Mouse (Mus musculus): Measurements from ENCODE around the gene Igfbp7.
A peak's percentile ranks its signal among the peaks of the same experiment; 100 is the strongest.

Igfbp7 gene

DNA sequence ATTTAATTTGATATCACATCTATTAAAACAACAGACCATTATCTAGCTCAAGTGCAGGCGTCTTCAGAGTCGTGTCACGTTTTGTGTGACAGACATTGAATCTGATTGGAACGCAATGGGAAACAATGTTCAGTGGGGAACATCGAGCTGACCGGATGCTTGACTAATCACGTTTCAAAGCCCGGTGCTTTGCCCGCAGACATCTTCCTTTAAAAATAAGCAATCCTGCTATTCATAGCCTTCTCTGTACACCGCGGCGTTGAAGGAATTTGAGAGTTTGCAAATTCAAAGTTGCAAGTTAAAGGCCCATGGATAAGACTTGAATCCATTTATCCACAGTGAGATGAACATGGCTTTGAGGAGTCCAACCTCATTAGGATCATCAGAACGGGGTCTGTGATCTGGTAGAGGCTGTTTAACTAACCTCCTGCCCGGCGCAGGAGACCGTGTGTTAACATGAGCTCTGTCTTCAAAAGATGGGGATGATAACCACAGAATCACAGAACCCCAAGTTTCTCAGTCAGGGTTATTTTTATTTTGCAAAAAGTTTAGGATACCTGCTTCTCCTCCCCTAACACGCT is 27.4 kb downstream of the Igfbp7 start:
- DNase-seq (ENCODE audit: extremely low spot score, low spot score) = no peak

- DNase-seq (ENCODE audit: extremely low spot score, low spot score) = no peak
These were observed 28.3 kb downstream of the Igfbp7 start for GRCm38 (mm10) chr5:77379434-77380135.

- DNase-seq (ENCODE audit: extremely low spot score, low spot score) = no peak
These were observed 29.8 kb downstream of the Igfbp7 start for GRCm38 (mm10) chr5:77378027-77378426.

DNA sequence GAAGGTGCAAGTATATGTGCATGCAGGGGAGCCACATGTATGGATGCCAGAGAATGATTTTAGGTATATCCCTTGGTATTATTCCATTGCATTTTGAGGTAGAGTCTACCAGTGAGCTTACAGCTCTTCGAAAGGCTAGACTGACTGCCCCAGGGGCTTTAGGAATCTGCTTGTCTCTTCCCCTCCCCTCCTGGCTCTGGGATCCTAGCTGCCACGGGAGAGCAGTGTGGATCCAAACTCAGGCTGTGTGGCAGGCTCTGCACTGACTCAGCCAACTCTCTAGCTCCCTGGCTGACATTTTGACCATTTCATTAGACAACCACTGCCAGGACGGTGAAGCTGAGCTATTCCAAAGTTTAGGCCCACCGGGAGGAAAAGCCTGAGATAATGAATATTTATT is 32.3 kb downstream of the Igfbp7 start:
- DNase-seq (ENCODE audit: extremely low spot score, low spot score) = no peak

DNA sequence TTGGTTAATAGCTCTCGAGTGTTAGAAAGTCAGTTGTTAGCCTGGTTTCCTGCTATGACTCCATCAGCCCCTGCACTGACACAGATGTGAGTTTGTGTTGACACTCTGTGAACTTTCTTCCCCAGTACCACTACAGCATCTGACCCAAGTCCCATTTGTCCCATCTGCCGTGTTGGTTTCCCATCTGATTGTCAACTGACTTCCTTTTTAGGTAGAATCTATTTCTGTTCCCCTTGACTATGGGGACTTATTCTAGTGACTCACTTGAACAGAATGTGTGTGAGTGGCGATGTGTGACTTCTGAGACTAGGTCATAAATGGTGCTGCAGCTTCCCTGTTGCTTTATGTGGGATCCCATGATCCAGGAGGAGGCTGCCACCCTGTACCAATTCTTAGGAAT is 32.9 kb downstream of the Igfbp7 start:
- DNase-seq (ENCODE audit: extremely low spot score, low spot score) = no peak

- DNase-seq (ENCODE audit: extremely low spot score, low spot score) = no peak
These were observed 35.1 kb downstream of the Igfbp7 start for GRCm38 (mm10) chr5:77372778-77373177.

- DNase-seq (ENCODE audit: extremely low spot score, low spot score) = no peak
These were observed 35.6 kb downstream of the Igfbp7 start for GRCm38 (mm10) chr5:77372242-77372641.

DNA sequence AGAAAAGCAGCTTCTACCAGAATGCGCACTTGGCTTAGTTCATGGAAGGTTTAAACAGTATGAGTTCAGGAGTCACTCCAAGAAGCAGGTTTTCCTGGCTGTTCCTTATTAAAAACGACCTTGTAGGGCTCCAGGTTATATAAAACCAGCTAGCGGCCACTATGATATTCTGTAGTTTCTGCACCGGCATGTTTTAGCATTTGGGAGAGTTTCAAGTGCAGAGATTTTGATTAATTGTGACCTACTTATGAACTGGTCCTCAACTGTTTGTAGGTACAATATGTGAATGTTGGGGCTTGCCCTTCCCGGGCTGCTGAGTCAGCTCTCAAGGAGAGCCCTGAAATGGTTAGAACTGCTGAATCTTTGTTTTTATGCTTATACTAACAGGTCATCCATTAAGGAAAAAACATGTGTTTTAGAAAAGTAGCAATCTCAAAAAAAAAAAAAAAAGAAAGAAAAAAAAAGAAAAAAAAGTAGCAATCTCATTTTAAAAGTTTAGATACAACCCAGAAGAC is 37.4 kb downstream of the Igfbp7 start:
- no peak for DNase-seq (ENCODE audit: extremely low spot score, low spot score)

DNA sequence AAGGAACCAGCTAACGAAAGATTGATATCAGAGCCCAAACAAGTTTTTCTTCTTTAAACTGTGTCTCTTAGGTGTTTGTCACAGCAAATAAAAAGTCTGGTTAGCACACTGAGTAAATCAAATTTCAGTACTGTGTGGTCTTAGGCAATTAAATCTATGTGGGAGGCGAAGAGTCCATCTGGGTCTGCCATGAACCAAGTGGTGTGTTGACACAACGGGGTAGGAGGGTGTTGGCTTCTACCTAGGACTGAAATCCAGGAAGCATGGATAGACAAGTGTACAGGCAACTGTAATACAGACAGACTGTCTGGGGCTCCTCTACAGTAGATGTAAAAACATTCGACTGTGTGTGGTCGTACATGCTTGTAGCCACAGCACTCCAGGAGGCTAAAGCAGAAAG is 38.4 kb downstream of the Igfbp7 start:
- no peak for DNase-seq (ENCODE audit: extremely low spot score, low spot score)

GRCm38 (mm10) chr5:77368194-77368593 is 39.6 kb downstream of the Igfbp7 start:
- DNase-seq (ENCODE audit: extremely low spot score, low spot score) = no peak

DNA sequence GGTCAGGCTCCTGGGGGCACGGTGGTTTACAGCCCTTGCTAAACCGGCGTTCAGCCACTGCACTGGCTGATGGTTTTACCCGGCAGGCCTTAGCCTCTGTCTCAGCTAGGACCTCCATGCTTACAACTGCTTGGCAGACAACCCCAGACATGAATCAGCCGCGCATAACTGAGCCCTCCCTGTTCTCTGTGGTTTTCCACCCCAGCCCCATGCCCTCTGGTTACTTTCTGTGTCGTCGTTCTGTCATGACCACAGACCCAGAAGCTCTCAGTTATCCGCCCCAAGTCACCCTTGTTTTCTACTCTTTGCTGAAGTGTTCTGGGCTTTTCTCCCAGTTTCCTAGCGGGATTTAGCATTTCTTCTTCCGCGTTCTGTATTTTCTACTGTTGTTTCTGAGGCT is 40.2 kb downstream of the Igfbp7 start:
- DNase-seq (ENCODE audit: extremely low spot score, low spot score) = no peak

GRCm38 (mm10) chr5:77367145-77367544 is 40.7 kb downstream of the Igfbp7 start:
- DNase-seq (ENCODE audit: extremely low spot score, low spot score) = no peak

DNA sequence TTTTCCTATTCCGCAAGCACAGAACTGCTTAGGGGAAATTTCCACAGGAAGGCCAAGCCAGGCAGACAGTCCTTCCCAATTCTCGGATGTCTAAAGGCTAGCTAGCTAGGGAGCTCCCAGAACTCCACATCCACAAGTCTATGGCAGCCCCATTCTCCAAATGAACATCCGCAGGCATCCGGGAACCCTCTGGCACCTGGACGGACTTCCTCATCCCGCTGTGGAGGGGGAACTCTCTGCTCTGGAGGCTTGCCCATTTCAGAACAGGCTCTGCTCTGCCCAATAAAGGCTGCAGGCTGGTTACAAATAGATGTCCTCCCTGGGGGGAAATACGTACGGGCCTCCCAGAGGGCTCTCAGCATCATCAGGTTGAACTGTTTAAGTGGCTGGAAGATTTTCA is 41.5 kb downstream of the Igfbp7 start:
- DNase-seq (ENCODE audit: extremely low spot score, low spot score) = no peak

- DNase-seq (ENCODE audit: extremely low spot score, low spot score) = no peak
These were observed 43.3 kb downstream of the Igfbp7 start for GRCm38 (mm10) chr5:77364443-77365038.

- no peak for DNase-seq (ENCODE audit: extremely low spot score, low spot score)
These were observed 44.2 kb downstream of the Igfbp7 start for GRCm38 (mm10) chr5:77363650-77364049.

DNA sequence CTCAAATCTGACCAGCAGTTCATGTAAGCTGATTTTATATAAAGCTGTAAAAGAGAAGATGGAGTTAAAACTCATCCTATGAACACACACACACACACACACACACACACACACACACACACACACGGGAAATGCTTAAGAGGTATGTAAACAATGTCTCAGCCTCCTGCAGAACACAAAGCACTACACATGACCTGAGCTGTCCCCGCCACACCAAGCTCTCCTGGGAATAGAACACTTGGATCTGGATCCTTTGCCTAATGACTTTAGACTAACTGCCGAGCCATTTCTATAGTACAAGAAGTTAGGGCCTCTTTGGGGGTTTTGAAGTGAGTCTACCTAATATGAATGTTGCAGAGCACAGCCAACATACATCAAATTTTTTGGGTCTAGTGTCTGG is 45.7 kb downstream of the Igfbp7 start:
- no peak for DNase-seq (ENCODE audit: extremely low spot score, low spot score)

GRCm38 (mm10) chr5:77361006-77361405 is 46.8 kb downstream of the Igfbp7 start:
- DNase-seq (ENCODE audit: extremely low spot score, low spot score) = no peak

- no peak for DNase-seq (ENCODE audit: extremely low spot score, low spot score)
These were observed 47.9 kb downstream of the Igfbp7 start for GRCm38 (mm10) chr5:77359971-77360370.

DNA sequence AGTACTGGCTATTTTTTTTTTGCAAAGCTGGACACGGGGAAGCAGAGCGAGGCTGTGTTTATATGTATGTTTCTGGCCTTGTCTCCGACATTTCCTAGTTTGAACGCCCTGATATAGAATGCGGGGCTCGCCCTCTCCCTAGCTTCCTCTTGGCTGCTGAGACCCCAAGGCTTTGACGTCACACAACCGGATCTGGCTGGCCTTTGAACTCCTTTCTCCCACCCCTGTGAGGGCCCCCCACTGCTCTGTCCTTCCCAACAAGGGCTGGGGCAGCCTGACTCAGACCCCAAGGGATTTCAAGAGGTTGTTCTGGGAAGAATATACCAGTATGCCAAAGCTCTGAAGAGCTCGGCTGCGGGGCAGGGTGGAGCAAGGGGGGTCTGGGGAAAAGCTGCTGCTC is 49.5 kb downstream of the Igfbp7 start:
- peak; percentile 66 for DNase-seq (ENCODE audit: extremely low spot score, low spot score)

DNA sequence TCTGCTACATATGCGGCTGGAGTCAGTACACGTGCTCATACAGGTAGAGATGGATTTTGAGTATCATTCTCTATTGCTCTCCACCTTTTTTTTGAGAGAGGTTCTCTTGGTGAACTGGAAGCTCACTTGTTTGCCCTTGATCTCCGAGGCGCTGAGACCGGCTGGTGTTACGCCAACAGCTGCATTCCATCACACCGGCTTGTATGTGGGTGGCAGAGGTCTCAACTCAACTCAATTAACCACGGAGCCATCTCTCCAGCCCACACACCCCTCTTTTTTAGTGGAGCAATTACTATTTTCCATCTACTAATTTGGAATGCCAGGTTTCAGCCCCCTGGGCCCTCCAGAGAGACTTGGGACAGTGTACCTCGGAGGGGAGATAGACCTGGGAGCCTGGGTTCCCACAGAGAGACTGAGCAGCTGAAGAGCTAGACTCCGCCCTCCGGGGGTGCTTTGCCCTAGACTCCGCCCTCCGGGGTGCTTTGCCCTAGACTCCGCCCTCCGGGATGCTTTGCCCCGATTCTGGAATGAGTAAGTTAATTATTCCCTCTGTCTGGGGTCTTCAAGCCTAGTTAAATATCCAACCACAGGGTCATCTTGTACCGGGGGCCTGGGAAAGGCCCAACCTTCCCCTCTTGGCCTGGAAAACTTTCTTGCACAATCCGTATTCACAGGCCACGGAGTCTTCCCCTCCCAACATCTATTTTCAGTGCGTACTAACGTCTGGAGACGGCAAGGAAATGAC is 50.3 kb downstream of the Igfbp7 start:
- DNase-seq (ENCODE audit: extremely low spot score, low spot score) = peak; percentile 63

DNA sequence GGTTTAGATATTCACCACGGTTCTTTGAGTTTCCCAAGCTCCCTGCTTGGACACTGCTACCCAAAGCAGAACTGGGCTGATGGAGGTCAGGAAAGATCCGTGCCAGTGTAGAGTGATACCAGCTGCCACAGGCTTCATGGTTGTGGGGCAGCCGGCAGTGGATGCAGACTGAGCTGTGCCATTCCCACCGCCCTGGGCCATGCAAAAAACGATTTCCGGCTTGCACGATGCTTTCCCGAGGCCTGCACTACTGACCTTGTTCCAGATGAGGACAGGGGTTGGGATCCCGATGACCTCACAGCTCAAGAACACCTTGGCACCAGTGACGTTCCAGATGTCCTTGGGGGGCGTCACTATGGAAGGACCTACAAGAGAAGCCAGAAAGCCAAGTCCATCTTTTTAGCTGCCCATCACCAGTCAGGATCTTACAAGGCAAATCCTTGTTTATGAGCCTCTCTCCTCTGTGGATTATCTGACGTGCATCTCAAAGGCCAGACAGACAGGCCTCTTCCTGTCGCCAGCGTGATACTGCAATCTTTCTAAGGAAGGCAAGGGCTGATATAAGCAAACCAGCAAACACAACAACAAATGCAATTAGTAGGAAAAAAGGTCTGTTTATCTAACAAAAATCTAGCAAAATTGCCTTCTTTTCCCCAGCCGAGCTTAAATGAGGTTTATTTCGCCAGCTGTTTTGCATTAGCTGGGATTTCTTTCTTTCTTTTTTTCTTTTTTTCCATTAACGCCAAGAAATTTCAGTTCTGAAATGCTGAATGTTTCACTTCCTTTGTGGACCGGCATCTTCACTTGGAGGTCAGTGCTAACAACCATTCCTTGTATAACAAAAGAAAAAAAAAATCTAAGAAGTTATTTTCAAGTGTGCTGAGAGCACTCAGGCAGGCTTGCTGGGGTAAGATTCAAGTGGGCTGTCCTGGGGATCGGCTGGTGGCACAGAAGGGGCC is 52.3 kb downstream of the Igfbp7 start:
- DNase-seq (ENCODE audit: extremely low spot score, low spot score) = no peak

Data from neural tube, embryonic 10.5 days (tissue).